Mouse (Mus musculus) 3134 (cell line): ENCODE results near the gene E130208F15Rik.

Source experiments
- DNase-seq: peaks from one replicate; pipeline ENCODE4 v3.0.0-alpha.2; 2011; ENCODE audit warnings: low spot score; ENCODE audit not compliant: insufficient read length; ENCODE audit errors: extremely low read depth

E130208F15Rik gene

DNA sequence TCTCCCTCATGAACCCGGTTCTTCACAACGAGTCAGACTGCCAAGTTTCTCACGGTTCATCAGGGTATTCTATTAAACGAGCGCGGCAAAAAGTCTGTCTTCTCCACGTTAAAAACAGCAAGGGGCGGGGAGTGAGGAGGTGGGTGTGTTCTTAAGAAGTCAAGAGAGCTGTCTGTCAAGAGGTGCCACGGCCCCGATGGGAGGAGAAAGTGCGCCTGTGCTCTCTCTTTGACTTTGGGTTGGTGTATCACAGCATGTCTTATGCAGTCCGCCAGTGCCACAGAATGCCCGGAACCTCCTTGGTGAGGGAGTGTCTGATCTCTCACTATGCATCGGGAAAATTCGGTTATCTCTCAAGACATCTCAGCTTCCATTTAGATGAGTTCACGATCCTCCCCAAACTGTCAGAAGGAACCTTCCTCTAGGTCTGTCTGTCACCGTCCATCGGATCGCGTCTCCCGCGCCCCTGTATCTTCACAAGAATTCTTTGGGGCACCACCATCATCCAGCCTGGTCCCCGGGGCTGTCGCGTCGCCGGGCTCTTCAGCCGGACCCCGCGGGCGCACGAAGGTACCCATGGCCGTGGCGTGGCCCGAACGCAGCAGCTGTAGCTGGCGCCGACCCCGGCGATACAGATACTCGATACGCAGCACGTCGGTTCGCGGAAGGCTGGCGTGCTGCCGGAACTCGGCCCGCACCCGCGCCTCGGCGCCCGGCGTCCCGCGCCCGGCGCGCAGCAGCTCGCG, at the start of gene E130208F15Rik:
E130208F15Rik (plus strand) TSS at position 202 of the 746 bp plus-strand sequence.
- peak; percentile 73 for DNase-seq

- DNase-seq = no peak
Observed at GRCm38 (mm10) chr7:30274383-30274782, 47.2 kb upstream of the E130208F15Rik start.

DNA sequence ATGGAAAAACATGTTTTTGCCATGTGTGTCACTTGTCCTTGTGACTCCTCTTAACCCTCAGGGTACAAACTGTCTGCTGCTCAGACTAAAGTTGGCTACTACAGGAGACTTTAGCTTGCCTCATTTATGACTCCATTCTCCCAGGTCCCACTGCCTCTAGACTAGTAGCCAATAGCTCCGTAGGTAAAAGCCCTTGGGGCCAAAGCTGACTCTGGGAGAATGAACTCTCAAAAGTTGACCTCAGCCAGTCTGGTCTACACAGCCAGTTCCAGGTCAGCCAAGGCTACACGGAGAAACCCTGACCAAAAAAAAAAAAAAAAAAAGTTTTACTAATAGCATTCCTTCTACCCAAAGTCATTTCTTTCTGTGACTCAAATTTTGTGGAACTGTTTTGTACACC, 42.6 kb upstream of the E130208F15Rik start:
- no peak for DNase-seq

- DNase-seq = no peak
Observed at GRCm38 (mm10) chr7:30279536-30279935, 42.0 kb upstream of the E130208F15Rik start.

- peak; percentile 94 for DNase-seq
Observed at GRCm38 (mm10) chr7:30279951-30280669, 41.4 kb upstream of the E130208F15Rik start, which contains the start of the genes Thap8 and Wdr62. Thap8 (plus strand) TSS chr7:30280094. Wdr62 (minus strand) TSS chr7:30280419.

- peak; percentile 88 for DNase-seq
Observed at GRCm38 (mm10) chr7:30280670-30281138, 40.8 kb upstream of the E130208F15Rik start.

DNA sequence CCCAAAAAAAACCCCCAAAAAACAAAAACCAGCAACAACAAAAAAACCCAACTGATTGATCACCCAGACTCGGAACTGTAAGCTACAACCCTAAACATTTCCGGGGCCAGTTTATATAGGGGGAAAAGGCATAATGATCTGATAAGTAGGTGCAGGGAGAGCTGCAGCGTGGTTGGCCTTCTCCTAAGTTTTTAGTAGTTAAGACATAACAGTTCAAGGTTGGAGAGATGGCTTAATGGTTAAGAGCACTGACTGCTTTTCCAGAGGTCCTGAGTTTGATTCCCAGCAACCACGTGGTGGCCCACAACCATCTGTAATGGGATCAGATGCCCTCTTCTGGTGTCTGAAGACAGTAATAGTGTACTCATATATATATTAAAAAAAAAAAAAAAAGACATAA, 40.0 kb upstream of the E130208F15Rik start:
- no peak for DNase-seq

DNA sequence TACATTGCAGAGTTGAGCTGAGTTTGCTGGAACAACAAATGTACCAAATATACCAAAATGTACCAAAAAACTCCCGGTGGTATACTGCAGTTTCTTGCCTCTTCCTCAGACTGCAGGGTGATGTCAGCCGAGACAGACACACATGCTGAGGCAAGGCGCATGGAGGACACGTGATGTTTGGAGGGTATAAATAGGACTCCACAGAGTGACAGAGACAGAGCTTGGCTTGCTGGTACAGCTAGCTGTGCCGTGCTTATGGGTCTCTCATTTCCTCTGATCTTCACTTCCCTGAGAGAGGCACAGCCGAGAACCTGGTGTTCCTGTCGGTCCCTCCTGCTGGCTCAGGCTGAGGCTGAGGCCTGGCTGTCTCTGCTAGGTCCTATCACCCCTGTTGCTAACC, 38.8 kb upstream of the E130208F15Rik start:
- no peak for DNase-seq

DNA sequence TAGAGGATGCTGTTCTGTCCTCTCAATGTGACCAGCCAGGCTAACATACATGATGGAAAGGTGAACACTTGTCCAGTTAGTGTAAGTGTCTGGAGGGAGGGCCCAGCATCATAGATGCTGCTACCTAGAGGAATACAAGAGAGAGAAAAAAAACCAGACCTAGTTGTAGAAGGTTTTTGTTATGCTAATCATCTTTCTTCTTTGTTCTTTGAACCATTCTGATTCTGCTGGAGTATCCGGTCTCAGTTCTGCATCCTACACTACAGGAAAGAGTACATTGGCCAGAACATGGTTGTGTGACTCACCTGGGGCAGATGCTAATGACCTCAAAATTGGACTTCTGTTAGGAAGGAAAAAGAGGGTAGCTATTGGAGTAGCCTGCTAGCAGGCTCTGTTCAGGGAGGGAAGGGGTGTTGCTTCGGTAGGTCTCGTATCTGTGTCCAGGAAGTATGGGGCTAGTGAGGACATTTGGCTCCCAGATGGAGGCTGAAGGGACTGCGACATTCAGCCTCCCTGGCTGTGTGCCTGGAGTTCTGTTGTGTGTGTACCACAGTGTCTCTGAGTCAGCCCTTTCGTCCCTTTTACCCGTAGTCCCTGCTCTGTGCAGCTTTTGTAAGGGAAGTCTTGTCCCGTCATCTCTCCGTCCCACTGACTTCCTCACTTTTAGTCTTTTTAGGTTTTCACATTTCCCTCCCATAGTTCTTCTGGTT, 34.7 kb upstream of the E130208F15Rik start:
- peak; percentile 46 for DNase-seq

DNA sequence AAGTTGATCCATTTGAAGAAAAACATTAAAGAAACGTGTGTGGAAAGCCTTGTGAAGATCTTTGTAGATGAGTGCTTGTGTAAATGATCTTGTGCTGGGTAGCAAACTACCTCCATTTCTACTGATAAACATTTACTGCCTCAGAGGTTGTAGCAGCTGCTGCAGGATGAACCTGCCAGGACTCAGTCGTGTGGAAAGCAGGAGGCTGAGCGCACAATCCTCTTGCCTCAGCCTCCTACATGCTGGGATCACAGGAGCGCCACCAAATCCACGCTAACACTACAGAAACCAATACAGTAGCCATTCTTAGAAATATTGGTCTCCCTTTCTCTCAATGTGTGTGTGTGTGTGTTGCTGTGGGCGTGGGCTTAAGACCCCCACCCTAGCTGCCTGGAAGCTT, 33.5 kb upstream of the E130208F15Rik start:
- no peak for DNase-seq

DNA sequence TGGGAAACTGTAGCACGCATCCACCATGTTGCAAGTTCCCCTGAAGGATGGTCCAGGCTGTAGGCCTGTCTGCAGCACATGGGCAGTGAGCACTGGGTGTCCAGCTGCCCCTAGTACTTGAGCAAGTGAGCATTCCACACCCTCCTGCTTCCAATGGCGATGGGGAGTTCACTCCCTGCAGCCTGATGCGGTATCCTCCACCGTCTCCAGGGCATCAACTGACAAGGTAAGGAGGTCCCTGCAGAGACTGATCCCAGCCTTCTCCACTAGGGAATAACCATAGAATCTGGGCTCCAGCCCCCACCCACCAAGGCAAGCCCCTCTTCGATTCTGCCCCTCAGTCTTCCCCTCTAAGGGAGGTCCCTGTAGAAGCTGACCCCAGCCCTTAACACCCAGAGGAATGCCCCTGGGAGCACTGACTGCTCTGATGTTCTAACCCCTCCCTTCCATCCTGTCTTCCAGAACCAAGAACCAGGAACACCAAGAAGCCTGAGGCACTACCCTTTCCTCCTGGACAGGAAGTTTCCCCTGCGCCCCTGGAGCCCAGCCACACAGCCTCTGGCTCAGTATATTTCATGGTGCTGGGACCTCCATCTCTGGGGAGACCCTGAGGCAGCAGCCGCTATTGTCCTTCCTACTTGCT, 32.3 kb upstream of the E130208F15Rik start:
- DNase-seq = no peak

DNA sequence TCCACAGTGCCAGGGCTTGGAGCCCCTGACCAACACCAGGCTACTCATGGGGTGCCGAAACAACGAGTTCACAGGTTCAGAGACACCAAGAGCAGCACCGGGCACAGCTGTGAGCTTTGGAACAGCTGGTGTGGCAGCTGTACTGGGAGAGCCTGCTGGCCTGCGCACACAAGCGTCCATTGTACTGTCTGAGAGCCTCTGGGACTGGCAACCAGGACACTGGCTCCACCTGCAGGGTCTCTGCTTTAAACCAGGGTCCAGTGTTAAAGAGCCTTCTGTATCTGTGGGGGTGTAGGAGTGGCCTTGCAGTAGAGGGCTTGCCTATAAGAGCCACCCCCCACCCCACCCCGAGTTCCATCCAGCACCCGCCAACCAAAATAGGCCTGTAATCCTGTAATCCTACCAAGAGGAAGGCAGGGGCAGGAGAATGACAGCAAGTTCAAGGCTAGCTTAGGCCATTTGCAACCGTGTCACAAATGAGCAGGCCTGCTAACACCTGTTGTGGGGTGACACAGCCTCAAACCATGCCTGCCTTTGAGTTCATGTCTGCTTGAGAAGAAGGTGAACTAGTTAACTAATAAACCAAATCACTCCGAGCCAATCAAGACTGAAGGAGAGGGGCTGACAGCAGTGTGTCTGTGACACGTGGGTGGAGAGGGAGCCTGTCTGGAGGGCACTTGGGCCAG, 31.7 kb upstream of the E130208F15Rik start:
- no peak for DNase-seq

GRCm38 (mm10) chr7:30291215-30292131, 30.1 kb upstream of the E130208F15Rik start, which contains the start of gene Clip3:
Clip3 (plus strand) TSS chr7:30291728.
- no peak for DNase-seq

- no peak for DNase-seq
Observed at GRCm38 (mm10) chr7:30293795-30294194, 27.7 kb upstream of the E130208F15Rik start.

DNA sequence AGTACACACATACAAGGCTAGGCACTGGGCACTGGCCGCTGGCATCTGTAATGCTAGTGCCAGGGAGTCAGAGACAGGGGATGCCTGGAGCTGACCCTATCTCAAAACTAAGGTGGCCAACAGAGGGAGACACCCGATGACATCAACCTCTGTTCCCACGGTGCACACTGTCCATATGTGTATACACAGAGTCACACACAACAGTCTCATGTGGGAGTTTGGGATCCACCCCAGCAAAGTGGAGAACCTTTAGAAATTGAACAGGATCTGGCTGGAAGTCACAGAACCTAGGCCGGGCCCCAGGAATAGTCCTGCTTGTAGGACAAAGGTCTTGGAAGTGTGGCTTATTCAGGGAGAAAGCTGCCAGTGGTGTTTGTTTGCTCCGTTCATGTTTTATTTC, 27.2 kb upstream of the E130208F15Rik start:
- no peak for DNase-seq

GRCm38 (mm10) chr7:30295103-30295502, 26.4 kb upstream of the E130208F15Rik start:
- peak; percentile 25 for DNase-seq

DNA sequence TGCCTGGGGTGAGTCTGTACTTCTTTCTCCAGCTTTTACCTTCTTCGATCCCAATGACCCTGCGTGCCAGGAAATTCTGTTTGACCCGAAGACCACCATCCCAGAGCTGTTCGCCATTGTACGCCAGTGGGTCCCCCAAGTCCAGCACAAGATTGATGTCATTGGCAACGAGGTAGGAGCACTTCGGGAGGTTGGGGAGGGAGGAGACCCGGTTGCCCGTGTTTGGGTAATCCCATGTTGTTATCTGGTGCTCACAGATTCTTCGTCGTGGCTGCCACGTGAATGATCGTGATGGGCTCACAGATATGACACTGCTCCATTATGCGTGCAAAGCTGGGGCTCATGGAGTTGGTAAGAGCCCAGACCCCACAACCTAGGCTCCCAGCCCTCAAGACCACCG, 24.7 kb upstream of the E130208F15Rik start:
- no peak for DNase-seq

DNA sequence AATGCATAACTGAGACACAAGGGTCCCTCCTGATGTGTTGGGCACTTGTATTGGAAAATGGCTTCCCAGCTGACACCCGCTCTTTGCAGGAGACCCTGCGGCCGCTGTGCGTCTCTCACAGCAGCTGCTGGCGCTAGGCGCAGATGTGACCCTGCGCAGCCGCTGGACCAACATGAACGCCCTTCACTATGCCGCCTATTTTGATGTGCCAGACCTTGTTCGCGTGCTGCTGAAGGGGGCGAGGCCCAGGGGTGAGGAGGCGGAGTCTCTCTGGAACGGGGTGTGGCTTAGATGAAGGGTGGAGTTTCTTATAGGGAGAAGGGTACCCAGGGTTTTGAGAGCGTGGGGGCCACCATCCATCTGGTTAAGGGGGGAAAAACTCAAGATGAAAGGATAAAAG, 24.3 kb upstream of the E130208F15Rik start:
- no peak for DNase-seq

- DNase-seq = no peak
Observed at GRCm38 (mm10) chr7:30300914-30301313, 20.6 kb upstream of the E130208F15Rik start.
